Mouse (Mus musculus) layer of hippocampus, adult 9-11 months (tissue): ENCODE results near the gene Iqcf4.
A peak's percentile ranks its signal among the peaks of the same experiment; 100 is the strongest.
"Not testable (repeated sequence)": the region's sequence is repeated elsewhere in the genome, so short reads cannot be mapped to it uniquely, and the experiment has no call there.

Source experiments
- DNase-seq: peaks from one replicate; pipeline ENCODE4 v3.0.0; 2022

Gene Iqcf4

DNA sequence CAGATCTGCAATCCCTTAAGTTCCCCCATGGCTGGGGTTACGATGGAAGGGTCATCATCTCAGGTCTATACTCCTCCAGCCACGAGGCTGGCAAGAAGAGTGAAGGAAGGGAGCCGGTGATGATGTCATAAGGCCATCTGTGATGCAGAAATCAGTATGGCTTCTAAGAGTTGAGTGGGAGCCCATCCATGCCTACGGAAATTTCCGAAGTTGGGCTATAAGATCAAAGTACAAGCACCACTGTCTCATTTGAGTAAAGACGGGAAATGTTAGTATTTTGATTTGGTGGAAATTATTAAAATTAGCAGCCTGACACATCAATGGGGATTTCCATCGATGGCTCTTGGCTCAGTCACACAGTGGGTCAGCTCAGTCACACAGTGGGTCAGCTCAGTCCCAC, at the start of gene Iqcf4:
Gene Iqcf4 (minus strand): TSS at position 101 of the 400 bp plus-strand sequence.
- DNase-seq = no peak

DNA sequence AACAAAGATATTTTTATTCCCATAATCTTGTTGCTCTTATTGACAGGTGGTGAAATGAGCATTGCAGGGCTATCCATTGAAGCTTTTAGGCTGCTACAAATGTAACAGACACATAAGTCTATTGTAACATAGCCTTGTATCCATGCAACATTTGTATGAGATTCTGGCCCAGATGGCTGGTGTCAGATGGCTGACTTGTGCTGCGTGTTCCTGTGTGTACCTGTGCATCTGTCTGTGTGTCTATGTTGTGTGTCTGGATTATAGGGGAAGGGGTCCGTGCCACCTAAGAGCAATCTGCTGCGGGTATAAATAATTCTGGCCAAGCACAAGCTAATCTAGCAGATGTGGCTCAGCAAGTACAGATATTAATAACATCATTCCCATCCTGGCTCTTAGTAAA, 46.7 kb upstream of the Iqcf4 start:
- DNase-seq = peak; percentile 93

GRCm38 (mm10) chr9:106616306-106616705, 45.5 kb upstream of the Iqcf4 start:
- no peak for DNase-seq

DNA sequence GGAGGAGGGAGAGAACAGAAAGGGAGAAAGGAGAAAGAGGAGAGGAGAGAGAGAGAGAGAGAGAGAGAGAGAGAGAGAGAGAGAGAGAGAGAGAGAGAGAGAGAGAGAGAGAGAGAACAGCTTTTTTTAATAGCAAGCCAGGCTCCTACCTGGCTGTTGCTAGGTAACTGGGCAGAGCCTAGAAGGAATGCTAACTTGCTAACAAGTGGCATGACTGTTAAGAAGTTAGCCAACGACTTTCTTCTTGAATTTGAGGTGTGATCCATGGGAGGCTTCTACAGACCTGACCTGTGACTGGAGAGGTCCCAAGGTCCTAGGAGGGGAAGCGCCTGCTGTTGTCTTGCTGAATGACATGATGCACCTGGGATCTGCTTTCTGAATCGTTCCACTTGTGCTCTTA, 43.8 kb upstream of the Iqcf4 start:
- DNase-seq = no peak

DNA sequence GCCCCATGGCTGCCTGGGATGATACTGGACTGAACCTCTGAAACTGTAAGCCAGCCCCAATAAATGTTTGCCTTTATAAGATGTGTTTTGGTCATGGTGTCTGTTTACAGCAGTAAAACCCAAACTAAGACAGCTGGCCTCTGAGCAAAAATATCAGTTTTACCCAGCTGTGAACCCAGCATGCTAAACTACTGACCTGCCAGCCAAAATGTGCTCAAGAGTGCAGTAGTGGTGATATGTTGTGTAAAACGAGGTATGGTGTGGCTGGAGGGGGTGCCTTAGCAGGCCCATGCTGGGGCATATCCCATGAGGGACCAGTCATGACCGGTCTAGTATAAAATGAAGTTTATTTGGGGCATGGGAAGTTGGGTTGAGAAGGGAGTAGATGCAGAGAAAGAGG, 43.2 kb upstream of the Iqcf4 start:
- DNase-seq = no peak

GRCm38 (mm10) chr9:106610727-106611126, 39.9 kb upstream of the Iqcf4 start:
- no peak for DNase-seq

DNA sequence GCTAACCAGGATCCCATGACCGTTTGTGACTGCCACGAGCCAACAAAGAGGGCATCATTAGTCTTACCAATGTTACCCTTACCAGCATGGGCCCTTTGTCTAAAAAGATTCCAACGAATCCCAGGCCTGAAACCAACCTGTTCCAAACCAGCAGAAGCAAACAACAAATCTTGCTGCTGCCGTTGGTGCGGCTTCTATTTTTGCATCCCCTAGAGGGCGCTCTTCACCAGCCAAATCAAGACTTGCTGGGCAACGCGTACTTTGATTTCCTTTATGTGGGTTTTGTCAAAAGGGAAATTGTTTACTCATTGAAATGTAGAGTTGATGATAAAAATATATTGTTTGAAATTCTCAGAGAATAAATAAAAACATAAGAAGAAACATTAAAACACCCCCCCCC, 29.8 kb upstream of the Iqcf4 start:
- DNase-seq = peak; percentile 37

- DNase-seq = no peak
These were observed 27.7 kb upstream of the Iqcf4 start for GRCm38 (mm10) chr9:106598466-106598865.

DNA sequence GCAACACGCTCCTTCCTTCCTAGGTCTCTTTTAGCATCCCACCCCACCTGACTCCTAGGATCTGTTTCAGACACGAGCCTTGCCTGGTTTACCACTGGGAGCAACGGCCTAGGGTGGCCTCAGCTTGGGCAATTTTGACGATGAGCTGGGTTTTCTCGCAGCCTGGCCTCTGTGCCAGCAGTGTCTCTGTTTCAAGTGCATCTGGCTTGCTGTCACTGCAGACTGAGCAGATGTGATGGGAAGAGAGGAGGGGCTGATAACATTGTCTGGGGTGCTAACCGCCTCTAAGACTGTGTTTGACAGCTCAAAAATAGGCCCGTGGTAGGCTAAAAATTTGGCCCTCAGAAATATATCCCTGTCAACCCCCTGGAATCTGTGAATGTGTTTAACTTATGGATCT, 25.0 kb upstream of the Iqcf4 start:
- no peak for DNase-seq

GRCm38 (mm10) chr9:106595402-106595801, 24.6 kb upstream of the Iqcf4 start:
- not testable (repeated sequence) for DNase-seq

- peak; percentile 26 for DNase-seq
These were observed 21.4 kb upstream of the Iqcf4 start for GRCm38 (mm10) chr9:106592158-106592557.

- no peak for DNase-seq
These were observed 11.8 kb upstream of the Iqcf4 start for GRCm38 (mm10) chr9:106582552-106582951.

GRCm38 (mm10) chr9:106580016-106580415, 9.2 kb upstream of the Iqcf4 start:
- peak; percentile 35 for DNase-seq

DNA sequence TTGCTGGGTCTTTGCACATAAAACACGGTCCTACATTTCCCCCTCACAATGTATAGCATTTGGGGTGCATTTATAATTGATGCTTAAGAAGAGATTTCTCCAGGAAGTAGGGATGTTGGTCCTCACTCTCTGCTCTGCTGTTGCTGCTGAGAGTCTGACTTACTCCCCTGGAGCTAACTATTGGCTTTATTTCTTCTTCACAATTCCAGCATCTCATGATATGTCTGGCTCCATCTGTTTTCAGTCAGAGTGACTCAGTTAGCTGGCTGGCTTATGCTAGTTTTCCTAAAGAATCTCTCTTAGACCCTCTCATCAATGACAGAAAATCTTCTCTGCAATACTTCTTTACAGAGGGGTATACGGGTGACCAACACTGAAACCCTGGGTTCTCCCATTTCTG, 5.3 kb upstream of the Iqcf4 start:
- DNase-seq = no peak

DNA sequence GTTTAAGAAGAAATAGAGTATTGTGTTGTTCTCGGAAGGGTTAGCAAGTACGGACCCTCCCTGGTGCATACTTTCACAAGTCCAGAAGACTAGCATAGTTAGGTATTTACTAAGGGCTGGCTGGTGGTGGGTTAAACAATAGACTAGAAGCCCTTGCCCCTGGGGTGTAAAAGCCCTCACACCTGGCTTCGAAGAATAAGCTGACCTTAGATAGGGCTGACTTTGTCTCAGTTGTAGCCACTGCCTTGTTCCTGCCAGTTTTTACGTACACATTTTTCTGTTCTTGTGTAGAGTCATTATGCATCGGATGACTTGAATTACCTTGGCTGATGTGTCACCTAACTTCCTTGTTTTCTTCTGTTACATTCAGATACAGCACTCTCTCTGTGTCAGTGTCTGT, 2.6 kb upstream of the Iqcf4 start:
- DNase-seq = no peak

DNA sequence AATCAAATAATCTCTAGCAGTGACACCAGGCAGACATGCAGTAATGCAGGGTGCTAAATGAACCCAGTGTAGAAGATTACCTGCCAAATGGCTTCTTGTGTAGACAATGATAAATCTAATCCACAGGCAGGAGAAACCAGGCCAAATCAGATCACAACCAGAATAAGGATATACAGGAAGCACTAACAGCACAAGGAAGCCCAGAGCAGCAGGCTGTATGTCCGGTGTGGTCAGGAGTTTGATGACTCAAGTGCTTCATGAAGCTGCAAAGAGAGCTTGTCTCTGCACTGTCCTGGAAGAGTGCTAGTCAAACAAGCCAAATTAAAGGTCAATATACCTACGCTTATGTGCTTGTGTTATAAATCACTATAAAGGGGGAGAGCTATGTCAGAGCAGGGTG, 1.4 kb upstream of the Iqcf4 start:
- DNase-seq = no peak

GRCm38 (mm10) chr9:106566437-106566836, 4.4 kb downstream of the Iqcf4 start:
- DNase-seq = no peak

DNA sequence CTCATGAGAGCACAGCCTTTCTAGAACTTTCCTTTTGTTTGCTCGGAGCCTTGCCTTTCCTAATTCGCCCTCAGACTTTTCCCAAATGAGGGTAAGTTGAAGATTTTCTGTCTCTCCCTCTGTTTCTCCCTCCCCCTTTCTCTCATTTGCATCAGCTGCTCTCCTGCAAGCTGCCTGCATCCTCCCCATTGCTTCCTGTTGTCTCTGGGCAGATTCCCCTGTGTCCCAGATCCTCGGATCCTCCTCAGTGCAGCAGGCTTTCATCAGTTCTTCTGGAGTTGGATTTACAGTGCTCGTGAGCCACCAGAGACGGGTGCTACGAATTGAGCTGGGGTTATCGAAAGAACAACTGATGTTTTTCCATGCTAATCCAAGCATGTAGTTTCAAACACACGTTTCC, 6.8 kb downstream of the Iqcf4 start:
- DNase-seq = no peak

DNA sequence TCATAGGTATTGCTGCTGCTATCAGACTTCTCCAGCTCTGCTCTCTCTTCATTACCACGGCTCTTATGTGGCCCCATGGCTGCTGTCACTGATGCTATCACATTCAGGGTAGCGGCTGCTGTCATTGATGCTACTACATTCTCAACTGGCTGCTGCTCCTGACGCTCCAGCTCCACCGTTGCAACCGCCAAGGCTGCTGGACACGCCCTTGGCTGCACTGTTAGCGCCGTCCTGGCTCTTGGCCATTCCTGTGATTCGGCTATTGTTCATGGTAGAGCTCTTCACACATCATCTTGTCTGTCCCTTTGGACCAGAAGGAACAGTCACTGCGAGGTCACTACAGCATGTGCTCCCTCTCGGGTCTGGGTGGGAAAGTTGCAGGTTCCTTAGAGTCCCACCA, 8.5 kb downstream of the Iqcf4 start:
- no peak for DNase-seq

DNA sequence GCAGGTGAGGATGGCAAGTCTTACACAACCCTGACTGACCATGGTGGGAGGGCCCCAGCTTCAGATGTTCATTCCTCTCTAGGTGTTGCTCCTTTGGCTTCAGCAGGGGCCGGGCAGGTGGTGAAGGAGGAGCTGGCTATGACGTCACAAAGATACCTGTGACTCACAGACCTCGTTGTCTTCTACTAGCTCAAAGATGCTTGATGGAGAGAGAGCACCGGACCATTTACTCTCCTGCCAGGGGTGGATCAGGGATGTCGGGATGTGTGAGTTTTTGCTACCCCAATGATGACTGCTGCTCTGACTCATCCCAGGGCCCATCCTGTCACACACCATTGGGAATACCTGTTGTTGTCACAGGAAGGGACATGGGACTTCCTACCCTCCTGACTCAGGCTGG, 9.3 kb downstream of the Iqcf4 start, which contains the start of gene Iqcf3:
Gene Iqcf3 (minus strand): TSS at position 101 of the 400 bp plus-strand sequence.
- no peak for DNase-seq

DNA sequence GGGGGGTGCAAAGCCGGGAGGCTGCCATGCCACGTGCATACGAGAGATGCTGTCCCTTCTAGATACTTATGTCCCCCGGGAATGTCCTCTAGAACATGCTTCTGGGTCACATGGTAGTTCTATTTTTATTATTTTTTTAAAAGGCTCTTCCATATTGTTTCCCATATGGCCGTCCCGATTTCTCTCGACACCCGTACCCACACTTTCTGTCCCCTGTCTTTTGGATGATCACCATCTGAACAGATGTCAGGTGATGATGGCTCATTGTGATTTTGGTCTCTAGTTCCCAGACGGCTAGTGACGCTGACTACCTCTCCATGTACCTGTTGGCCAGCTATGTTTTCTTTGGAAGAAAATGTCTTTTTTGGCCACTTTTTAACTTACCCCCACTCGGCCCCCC, 35.8 kb downstream of the Iqcf4 start:
- DNase-seq = peak; percentile 47

DNA sequence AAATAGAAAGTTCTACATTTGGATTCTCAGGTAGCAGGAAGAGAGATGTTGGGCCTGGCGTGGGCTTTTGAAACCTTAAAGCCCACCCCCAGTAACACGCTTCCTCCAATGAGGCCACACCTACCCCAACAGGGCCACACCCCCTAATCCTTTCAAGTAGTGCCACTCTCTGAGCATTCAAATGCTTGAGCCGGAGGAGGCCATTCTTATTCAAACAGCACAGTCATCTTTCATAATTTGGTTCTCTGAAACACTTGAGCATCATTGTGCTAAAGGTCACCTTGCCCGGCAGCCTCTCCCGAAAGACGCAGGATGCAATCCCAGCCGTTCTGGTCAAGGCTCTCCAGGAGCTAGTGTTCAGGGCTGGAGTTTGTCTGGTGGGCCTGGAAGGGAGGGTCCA, 36.5 kb downstream of the Iqcf4 start:
- DNase-seq = no peak

DNA sequence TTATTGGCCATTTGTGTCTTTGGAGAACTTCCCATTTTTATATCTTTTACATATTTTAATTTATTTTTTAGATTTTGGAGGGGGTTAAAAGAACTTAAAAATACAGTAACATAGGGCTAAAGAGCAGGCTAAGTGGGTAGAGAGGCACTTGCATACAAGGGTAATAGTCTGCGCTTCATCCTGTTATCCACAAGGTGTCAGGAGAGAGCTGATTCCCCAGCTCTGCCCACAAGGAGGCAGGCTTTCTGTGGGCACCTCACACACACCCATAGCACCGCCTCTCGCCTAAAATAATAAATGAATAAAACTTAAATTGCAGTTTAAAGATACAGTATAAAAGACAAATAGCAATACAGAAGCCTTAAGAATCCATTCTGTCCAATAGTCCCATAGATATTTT, 39.0 kb downstream of the Iqcf4 start:
- peak; percentile 28 for DNase-seq

DNA sequence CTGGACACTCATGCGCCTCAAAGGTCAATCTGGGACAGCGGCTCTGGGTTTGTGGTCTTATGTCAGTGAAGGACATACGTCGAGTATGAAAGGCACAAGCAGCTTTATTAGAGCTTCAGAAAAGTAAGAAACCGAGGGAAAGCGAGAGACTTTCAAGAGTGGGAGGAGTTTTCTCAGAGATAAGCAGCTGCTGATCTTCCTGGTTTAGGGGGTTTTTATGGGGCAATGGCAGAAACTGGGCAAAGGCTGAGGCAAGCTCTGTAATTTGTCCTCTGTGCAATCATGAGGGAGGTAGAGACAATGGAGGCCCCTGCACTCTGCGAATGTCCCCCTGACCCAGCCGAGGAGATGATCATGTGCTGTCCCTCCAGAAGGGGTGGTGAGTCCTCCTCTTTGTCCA, 50.9 kb downstream of the Iqcf4 start:
- DNase-seq = no peak

GRCm38 (mm10) chr9:106519433-106519832, 51.4 kb downstream of the Iqcf4 start:
- no peak for DNase-seq
